Mouse (Mus musculus): Measurements from ENCODE around the gene Synpo2. TPM values are rescaled to one million over a fixed set of nuclear protein-coding genes. Genes with fewer than 3 reads are reported as not detected.

Gene Synpo2
- polyA plus RNA-seq (2016; fragmentation: Nextera tagmentation; extraction: Ambion mirVana) = 1.3 and 1.6 TPM in 2 replicates

- H3K36me3 ChIP-seq (replicated peaks) = no peaks in the 10 kb centered on the region
- peak within 1 kb of the TSS; percentile 72 for H3K27ac ChIP-seq
- peaks cover 22% of the 10 kb centered on the region for H3K4me1 ChIP-seq
- H3K9me3 ChIP-seq = no peaks in the 10 kb centered on the region
- under 1% methylated on average over 20 of the region's 20 CpGs for WGBS
- DNase-seq (ENCODE audit: extremely low spot score, low spot score) = peak; percentile 53
- H3K27me3 ChIP-seq (ENCODE audit: poor library complexity, severe bottlenecking) = peaks cover 34% of the 10 kb centered on the region
- peak within 1 kb of the TSS; percentile 61 for H3K4me3 ChIP-seq
Observed at GRCm38 (mm10) chr3:123235921-123236320, at the start of gene Synpo2. Synpo2 (minus strand) TSS chr3:123236149.

GRCm38 (mm10) chr3:123285649-123286048, 49.7 kb upstream of the Synpo2 start:
- Histone ChIP-seq H3K36me3 (replicated peaks) (0 out of 2 replicates have a peak, but pooled peaks cover 3% of the 10 kb centered on the region), H3K9me3 (no peaks in the 10 kb centered on the region), H3K27ac (no peak overlapping the region), H3K4me1 (peaks cover 5% of the 10 kb centered on the region; the same call in 1 of the 2 replicates), H3K4me3 (no peak overlapping the region), H3K27me3 (ENCODE audit: poor library complexity, severe bottlenecking) (no peaks in the 10 kb centered on the region)
- DNase-seq (ENCODE audit: extremely low spot score, low spot score) = no peak

GRCm38 (mm10) chr3:123284284-123284683, 48.3 kb upstream of the Synpo2 start:
- Histone ChIP-seq H3K27ac (no peak overlapping the region), H3K27me3 (ENCODE audit: poor library complexity, severe bottlenecking) (no peaks in the 10 kb centered on the region), H3K9me3 (no peaks in the 10 kb centered on the region), H3K36me3 (replicated peaks) (0 out of 2 replicates have a peak, but pooled peaks cover 3% of the 10 kb centered on the region), H3K4me3 (no peak overlapping the region), H3K4me1 (peaks cover 2% of the 10 kb centered on the region; the same call in 1 of the 2 replicates)
- 97% methylated on average over 5 of the region's 5 CpGs for WGBS
- no peak for DNase-seq (ENCODE audit: extremely low spot score, low spot score)

- no peaks in the 10 kb centered on the region for H3K27me3 ChIP-seq (ENCODE audit: poor library complexity, severe bottlenecking)
- WGBS = 88% methylated on average over 12 of the region's 12 CpGs
- DNase-seq (ENCODE audit: extremely low spot score, low spot score) = no peak
- 0 out of 2 replicates have a peak, but pooled peaks cover 5% of the 10 kb centered on the region for H3K36me3 ChIP-seq (replicated peaks)
- H3K4me1 ChIP-seq = no peaks in the 10 kb centered on the region
- no peak overlapping the region for H3K4me3 ChIP-seq
- H3K27ac ChIP-seq = no peak overlapping the region
- H3K9me3 ChIP-seq = no peaks in the 10 kb centered on the region
Observed at GRCm38 (mm10) chr3:123282866-123283615, 47.1 kb upstream of the Synpo2 start.

GRCm38 (mm10) chr3:123267741-123268201, 31.8 kb upstream of the Synpo2 start:
- peaks cover 44% of the 10 kb centered on the region for H3K27me3 ChIP-seq (ENCODE audit: poor library complexity, severe bottlenecking)
- no peaks in the 10 kb centered on the region for H3K9me3 ChIP-seq
- H3K27ac ChIP-seq = peak overlapping the region; percentile 79
- H3K4me1 ChIP-seq = peaks cover 9% of the 10 kb centered on the region
- H3K36me3 ChIP-seq (replicated peaks) = peaks cover 5% of the 10 kb centered on the region; the same call in 1 of the 2 replicates
- WGBS = under 1% methylated on average over 25 of the region's 25 CpGs
- H3K4me3 ChIP-seq = peak overlapping the region; percentile 80
- DNase-seq (ENCODE audit: extremely low spot score, low spot score) = peak; percentile 46

- Histone ChIP-seq H3K27ac (peak within 1 kb of the TSS; percentile 79), H3K36me3 (replicated peaks) (no peaks in the 10 kb centered on the region), H3K4me1 (peaks cover 9% of the 10 kb centered on the region), H3K4me3 (peak within 1 kb of the TSS; percentile 80), H3K27me3 (ENCODE audit: poor library complexity, severe bottlenecking) (peaks cover 44% of the 10 kb centered on the region), H3K9me3 (no peaks in the 10 kb centered on the region)
- peak; percentile 71 for DNase-seq (ENCODE audit: extremely low spot score, low spot score)
- WGBS = 3% methylated on average over 68 of the region's 68 CpGs
Observed at GRCm38 (mm10) chr3:123266753-123267651, 31.1 kb upstream of the Synpo2 start, which contains the start of gene Sec24d. Sec24d (plus strand) TSS chr3:123267455.

- Histone ChIP-seq H3K9me3 (no peaks in the 10 kb centered on the region), H3K27me3 (ENCODE audit: poor library complexity, severe bottlenecking) (peaks cover 44% of the 10 kb centered on the region)
Observed at GRCm38 (mm10) chr3:123264706-123265105, 28.8 kb upstream of the Synpo2 start.

GRCm38 (mm10) chr3:123258709-123259108, 22.8 kb upstream of the Synpo2 start:
- H3K9me3 ChIP-seq = no peaks in the 10 kb centered on the region
- no peaks in the 10 kb centered on the region for H3K36me3 ChIP-seq (replicated peaks)
- WGBS = 90% methylated on average over 4 of the region's 4 CpGs
- H3K4me3 ChIP-seq = no peak overlapping the region
- no peak for DNase-seq (ENCODE audit: extremely low spot score, low spot score)
- no peaks in the 10 kb centered on the region for H3K4me1 ChIP-seq
- no peaks in the 10 kb centered on the region for H3K27me3 ChIP-seq (ENCODE audit: poor library complexity, severe bottlenecking)
- no peak overlapping the region for H3K27ac ChIP-seq

More at GRCm38 (mm10) chr3:123264706-123265105, 28.8 kb upstream of the Synpo2 start:
- no peak for DNase-seq (ENCODE audit: extremely low spot score, low spot score)
- Histone ChIP-seq H3K27ac (no peak overlapping the region), H3K36me3 (replicated peaks) (no peaks in the 10 kb centered on the region), H3K4me3 (peak overlapping the region; percentile 10; the same call in 1 of the 2 replicates), H3K4me1 (peaks cover 9% of the 10 kb centered on the region)
- 58% methylated on average over 6 of the region's 6 CpGs for WGBS

GRCm38 (mm10) chr3:123256181-123257101, 20.5 kb upstream of the Synpo2 start:
- Histone ChIP-seq H3K9me3 (no peaks in the 10 kb centered on the region), H3K36me3 (replicated peaks) (no peaks in the 10 kb centered on the region), H3K27me3 (ENCODE audit: poor library complexity, severe bottlenecking) (no peaks in the 10 kb centered on the region), H3K4me3 (no peak overlapping the region), H3K4me1 (no peaks in the 10 kb centered on the region), H3K27ac (no peak overlapping the region)
- no peak for DNase-seq (ENCODE audit: extremely low spot score, low spot score)
- WGBS = 82% methylated on average over 11 of the region's 11 CpGs

- Histone ChIP-seq H3K9me3 (no peaks in the 10 kb centered on the region), H3K27ac (no peak overlapping the region), H3K36me3 (replicated peaks) (no peaks in the 10 kb centered on the region), H3K4me1 (peaks cover 6% of the 10 kb centered on the region; the same call in 1 of the 2 replicates), H3K27me3 (ENCODE audit: poor library complexity, severe bottlenecking) (no peaks in the 10 kb centered on the region), H3K4me3 (no peak overlapping the region)
- 55% methylated on average over 4 of the region's 4 CpGs for WGBS
- no peak for DNase-seq (ENCODE audit: extremely low spot score, low spot score)
Observed at GRCm38 (mm10) chr3:123245646-123246045, 9.7 kb upstream of the Synpo2 start.

GRCm38 (mm10) chr3:123244376-123244775, 8.4 kb upstream of the Synpo2 start:
- H3K27ac ChIP-seq = no peak overlapping the region
- H3K9me3 ChIP-seq = no peaks in the 10 kb centered on the region
- 58% methylated on average over 5 of the region's 5 CpGs for WGBS

GRCm38 (mm10) chr3:123237446-123237845, 1.5 kb upstream of the Synpo2 start:
- no peak for DNase-seq (ENCODE audit: extremely low spot score, low spot score)
- H3K4me3 ChIP-seq = no peak overlapping the region
- H3K9me3 ChIP-seq = no peaks in the 10 kb centered on the region
- no peaks in the 10 kb centered on the region for H3K36me3 ChIP-seq (replicated peaks)
- H3K27me3 ChIP-seq (ENCODE audit: poor library complexity, severe bottlenecking) = peaks cover 34% of the 10 kb centered on the region
- H3K27ac ChIP-seq = no peak overlapping the region
- peaks cover 22% of the 10 kb centered on the region for H3K4me1 ChIP-seq

More at GRCm38 (mm10) chr3:123244376-123244775, 8.4 kb upstream of the Synpo2 start:
- H3K36me3 ChIP-seq (replicated peaks) = no peaks in the 10 kb centered on the region
- H3K27me3 ChIP-seq (ENCODE audit: poor library complexity, severe bottlenecking) = no peaks in the 10 kb centered on the region
- H3K4me3 ChIP-seq = no peak overlapping the region
- no peak for DNase-seq (ENCODE audit: extremely low spot score, low spot score)
- H3K4me1 ChIP-seq = peaks cover 6% of the 10 kb centered on the region; the same call in 1 of the 2 replicates

Measured in forebrain, embryonic 10.5 days (tissue).